Mouse (Mus musculus) liver, embryonic 14.5 days (tissue): ENCODE results near the gene Pih1d1. TPM values are rescaled to one million over a fixed set of nuclear protein-coding genes. Genes with fewer than 3 reads are reported as not detected.

Experiments used
- ATAC-seq: fragments of 200-750 bp; cut with Nextera tagmentation; 2 replicates; pipeline ENCODE4 v1.8.0; 2017; ENCODE audit warnings: moderate number of reproducible peaks, mild to moderate bottlenecking, moderate library complexity; ENCODE audit not compliant: insufficient read depth
- DNase-seq, 3 experiments: peaks; one replicate each; pipeline ENCODE4 v3.0.0-alpha.2; 2012 to 2013; ENCODE audit warnings: low read depth in 3 of 3, low spot score in 3 of 3
- H3K27ac ChIP-seq: fragments of 300-500 bp; sonication (generic); 2 replicates; pipeline ENCODE4 v1.5.1; 2014; ENCODE audit warnings: moderate library complexity, mild to moderate bottlenecking, control low read depth, inconsistent platforms
- H3K27me3 ChIP-seq: fragments of 300-500 bp; sonication (generic); 2 replicates; pipeline ENCODE4 v1.6.1; 2014; ENCODE audit warnings: mild to moderate bottlenecking, low read length, moderate library complexity; ENCODE audit not compliant: control insufficient read depth, insufficient read depth
- H3K36me3 ChIP-seq: fragments of 300-500 bp; sonication (generic); replicated peaks from 2 replicates; pipeline ENCODE4 v1.6.1; 2014; ENCODE audit warnings: low read depth; ENCODE audit not compliant: control insufficient read depth, insufficient read depth
- H3K4me1 ChIP-seq, 2 experiments: fragments of 200-500 bp in 1 of 2; fragments of 300-500 bp in 1 of 2; sonication (generic) in 1 of 2; replicated peaks; 2 replicates each; pipeline ENCODE4 v1.6.1; 2012 to 2014; ENCODE audit warnings: antibody characterized with exemption in 1 of 2, inconsistent platforms in 1 of 2, low read length in 1 of 2; ENCODE audit not compliant: control insufficient read depth in 2 of 2, insufficient read depth in 2 of 2
- H3K4me2 ChIP-seq: fragments of 300-500 bp; sonication (generic); 2 replicates; pipeline ENCODE4 v1.6.1; 2014; ENCODE audit warnings: low read depth, mild to moderate bottlenecking, control low read depth, moderate library complexity
- H3K4me3 ChIP-seq, 2 experiments: fragments of 200-500 bp in 1 of 2; fragments of 300-500 bp in 1 of 2; sonication (generic) in 1 of 2; 2 replicates each; pipeline ENCODE4 v1.5.1; 2012 to 2014; ENCODE audit warnings: low read depth in 2 of 2, low read length in 2 of 2, mild to moderate bottlenecking in 2 of 2, control low read depth in 1 of 2, inconsistent platforms in 1 of 2, moderate library complexity in 1 of 2; ENCODE audit not compliant: insufficient read depth in 1 of 2
- H3K9ac ChIP-seq: fragments of 300-500 bp; sonication (generic); replicated peaks from 2 replicates; pipeline ENCODE4 v1.6.1; 2014; ENCODE audit warnings: mild to moderate bottlenecking, control low read depth, moderate library complexity
- H3K9me3 ChIP-seq: fragments of 300-500 bp; sonication (generic); 2 replicates; pipeline ENCODE4 v1.6.1; 2016; ENCODE audit warnings: low read length, mixed read lengths; ENCODE audit not compliant: control insufficient read depth
- CTCF ChIP-seq: IDR thresholded peaks from 2 replicates; pipeline ENCODE4 v1.5.1; 2016; ENCODE audit warnings: antibody characterized with exemption, low read depth, control low read depth
- EP300 ChIP-seq: IDR thresholded peaks from 2 replicates; pipeline ENCODE4 v1.6.1; 2016; ENCODE audit warnings: antibody characterized with exemption, low read depth
- WGBS: fragments of 180-500 bp; shearing (Covaris S2); extraction: QIAGEN DNeasy Blood & Tissue Kit; methylation state at CpG from one replicate; pipeline ENCODE4 v1.1.7; 2014; ENCODE audit not compliant: insufficient replicate concordance; 5-methylcytosine and 5-hydroxymethylcytosine counted together
- polyA plus RNA-seq, 2 experiments: library from polyadenylated mRNA; depleted of rRNA in 1 of 2; stranded (reverse) in 1 of 2; unstranded in 1 of 2; fragments of >200 nt; fragmentation: Nextera tagmentation in 1 of 2; extraction: Ambion mirVana in 1 of 2; gene quantifications; 2 replicates each; pipeline versions ENCODE4 v1.2.1 to v1.2.3; 2012 to 2014

Gene Pih1d1
- polyA plus RNA-seq, 2 experiments: 38.3 to 45.8 TPM

GRCm38 (mm10) chr7:45135993-45136567, 18.0 kb upstream of the Pih1d1 start, which contains the start of the genes Gm45713 and Flt3l:
Gene Gm45713 (minus strand): TSS chr7:45136231.
Gene Flt3l (minus strand): TSS chr7:45136432.
- TF ChIP-seq EP300 (no peak), CTCF (peak; percentile 100)
- WGBS: under 1% methylated on average over 29 of the region's 29 CpGs

GRCm38 (mm10) chr7:45137171-45138006, 16.7 kb upstream of the Pih1d1 start:
- H3K9ac ChIP-seq: no peak overlapping the region
- TF ChIP-seq EP300: peak; percentile 80
- no peak for TF ChIP-seq CTCF
- peak; percentile 69 to 71 (median 71) for DNase-seq
- no peak overlapping the region for H3K4me3 ChIP-seq
- no peaks in the 10 kb centered on the region for H3K27me3 ChIP-seq
- peak overlapping the region; percentile 67 for H3K4me2 ChIP-seq
- 8% methylated on average over 12 of the region's 12 CpGs for WGBS
- H3K27ac ChIP-seq: peak overlapping the region; percentile 46
- no peaks in the 10 kb centered on the region for H3K36me3 ChIP-seq
- H3K9me3 ChIP-seq: no peaks in the 10 kb centered on the region
- ATAC-seq: peak; percentile 73
- peaks cover 20 to 42% of the 10 kb centered on the region in 2 experiments for H3K4me1 ChIP-seq

More at GRCm38 (mm10) chr7:45135993-45136567, 18.0 kb upstream of the Pih1d1 start, which contains the start of the genes Gm45713 and Flt3l:
- H3K9ac ChIP-seq: peak within 1 kb of the TSS; percentile 70
- H3K36me3 ChIP-seq: no peaks in the 10 kb centered on the region
- ATAC-seq (peak; percentile 70), DNase-seq (peak; percentile 78 to 84 (median 79))
- H3K4me1 ChIP-seq: peaks cover 20 to 42% of the 10 kb centered on the region in 2 experiments
- peak within 1 kb of the TSS; percentile 51 for H3K27ac ChIP-seq
- H3K4me2 ChIP-seq: peak within 1 kb of the TSS; percentile 67
- H3K9me3 ChIP-seq: no peaks in the 10 kb centered on the region
- no peaks in the 10 kb centered on the region for H3K27me3 ChIP-seq
- peak within 1 kb of the TSS; percentile 74 to 79 for H3K4me3 ChIP-seq

GRCm38 (mm10) chr7:45138403-45138802, 15.7 kb upstream of the Pih1d1 start:
- Histone ChIP-seq H3K4me2 (no peak overlapping the region), H3K36me3 (no peaks in the 10 kb centered on the region), H3K4me3 (no peak overlapping the region), H3K27me3 (no peaks in the 10 kb centered on the region), H3K9me3 (no peaks in the 10 kb centered on the region), H3K27ac (no peak overlapping the region), H3K4me1 (peaks cover 20 to 42% of the 10 kb centered on the region in 2 experiments), H3K9ac (no peak overlapping the region)
- TF ChIP-seq EP300 (no peak), CTCF (no peak)
- ATAC-seq: no peak
- no peak for DNase-seq
- WGBS: 48% methylated on average over 1 of the region's 1 CpGs

- H3K27me3 ChIP-seq: no peaks in the 10 kb centered on the region
- 62% methylated on average over 8 of the region's 8 CpGs for WGBS
These were observed 14.0 kb upstream of the Pih1d1 start for GRCm38 (mm10) chr7:45139904-45140723.

More at GRCm38 (mm10) chr7:45139904-45140723, 14.0 kb upstream of the Pih1d1 start:
- ATAC-seq (no peak), DNase-seq (no peak)
- H3K4me1 ChIP-seq: peaks cover 13 to 34% of the 10 kb centered on the region in 2 experiments
- H3K9ac ChIP-seq: no peak overlapping the region
- no peak overlapping the region for H3K4me3 ChIP-seq
- H3K4me2 ChIP-seq: no peak overlapping the region
- no peaks in the 10 kb centered on the region for H3K36me3 ChIP-seq
- H3K27ac ChIP-seq: no peak overlapping the region
- TF ChIP-seq EP300 (no peak), CTCF (no peak)
- H3K9me3 ChIP-seq: no peaks in the 10 kb centered on the region
